Mouse (Mus musculus) heart, postnatal 0 days (tissue): ENCODE data around the gene Shisa5.

Experiments used
- CTCF ChIP-seq: IDR thresholded peaks from 2 replicates; pipeline ENCODE4 v1.5.1; 2016; ENCODE audit warnings: antibody characterized with exemption, control low read depth, low read depth
- EP300 ChIP-seq: IDR thresholded peaks from 2 replicates; pipeline ENCODE4 v1.6.1; 2016; ENCODE audit warnings: antibody characterized with exemption, low read depth

- no peak for TF ChIP-seq CTCF
- no peak for TF ChIP-seq EP300
These were observed 21.3 kb upstream of the Shisa5 start for GRCm38 (mm10) chr9:109016973-109017604.
